Mouse (Mus musculus) bone marrow macrophage, adult 2 months (primary cell): Measurements from ENCODE around the gene Fign. TPM values are rescaled to one million over a fixed set of nuclear protein-coding genes. Genes with fewer than 3 reads are reported as not detected.

Source experiments
- H3K27ac ChIP-seq: 2 replicates; pipeline ENCODE4 v1.5.1; 2012; ENCODE audit warnings: low read depth, low read length; ENCODE audit not compliant: insufficient read depth
- H3K4me1 ChIP-seq: 2 replicates; pipeline ENCODE4 v1.6.1; 2012; ENCODE audit warnings: low read length; ENCODE audit not compliant: control insufficient read depth, insufficient read depth
- H3K4me3 ChIP-seq: 2 replicates; pipeline ENCODE4 v1.5.1; 2012; ENCODE audit warnings: mild to moderate bottlenecking, low read length, moderate library complexity; ENCODE audit not compliant: insufficient read depth
- CTCF ChIP-seq: IDR thresholded peaks from 2 replicates; pipeline ENCODE4 v1.5.1; 2012; ENCODE audit warnings: low read depth, mild to moderate bottlenecking, low read length, moderate library complexity
- POLR2A ChIP-seq: IDR thresholded peaks from 2 replicates; pipeline ENCODE4 v1.6.1; 2012; ENCODE audit warnings: mild to moderate bottlenecking, low read depth, low read length, borderline replicate concordance
- polyA plus RNA-seq: library from polyadenylated mRNA; stranded (reverse); fragments of >200 nt; gene quantifications from 2 replicates; pipeline ENCODE4 v1.2.4, GENCODE M21; 2012; ENCODE audit not compliant: missing spikeins, insufficient read depth, insufficient read length

Fign gene
- polyA plus RNA-seq = 0.11 TPM in 1 of 2 replicates, not detected in the other

- Histone ChIP-seq H3K4me3 (peak within 1 kb of the TSS; percentile 35), H3K27ac (no peak within 1 kb of the TSS), H3K4me1 (no peaks in the 10 kb centered on the region)
- TF ChIP-seq POLR2A (no peak), CTCF (no peak)
These were observed at the start of gene Fign for GRCm38 (mm10) chr2:64097937-64098617. TSS of gene Fign (minus strand) at chr2:64098038.

GRCm38 (mm10) chr2:64133597-64133996 lies 35.8 kb upstream of the Fign start:
- TF ChIP-seq POLR2A (no peak), CTCF (no peak)
- H3K4me1 ChIP-seq = no peaks in the 10 kb centered on the region
- no peak overlapping the region for H3K4me3 ChIP-seq
- no peak overlapping the region for H3K27ac ChIP-seq

- Histone ChIP-seq H3K4me3 (no peak overlapping the region), H3K27ac (no peak overlapping the region), H3K4me1 (no peaks in the 10 kb centered on the region)
- TF ChIP-seq CTCF = no peak
- TF ChIP-seq POLR2A = no peak
These were observed 22.7 kb upstream of the Fign start for GRCm38 (mm10) chr2:64120495-64120894.

GRCm38 (mm10) chr2:64116613-64117012 lies 18.8 kb upstream of the Fign start:
- Histone ChIP-seq H3K27ac (no peak overlapping the region), H3K4me1 (no peaks in the 10 kb centered on the region), H3K4me3 (no peak overlapping the region)
- TF ChIP-seq CTCF (no peak), POLR2A (no peak)

GRCm38 (mm10) chr2:64111133-64111532 lies 13.3 kb upstream of the Fign start:
- H3K4me1 ChIP-seq = no peaks in the 10 kb centered on the region
- TF ChIP-seq CTCF = no peak
- no peak for TF ChIP-seq POLR2A
- no peak overlapping the region for H3K4me3 ChIP-seq
- H3K27ac ChIP-seq = no peak overlapping the region

- H3K4me3 ChIP-seq = no peak overlapping the region
- H3K4me1 ChIP-seq = no peaks in the 10 kb centered on the region
- no peak overlapping the region for H3K27ac ChIP-seq
- TF ChIP-seq POLR2A (no peak), CTCF (no peak)
These were observed 12.0 kb upstream of the Fign start for GRCm38 (mm10) chr2:64109860-64110259.

GRCm38 (mm10) chr2:64108040-64108439 lies 10.2 kb upstream of the Fign start:
- Histone ChIP-seq H3K4me1 (no peaks in the 10 kb centered on the region), H3K27ac (no peak overlapping the region), H3K4me3 (no peak overlapping the region)
- TF ChIP-seq CTCF = no peak
- no peak for TF ChIP-seq POLR2A

- Histone ChIP-seq H3K4me1 (no peaks in the 10 kb centered on the region), H3K4me3 (peak overlapping the region; percentile 35), H3K27ac (no peak overlapping the region)
- TF ChIP-seq CTCF = no peak
- TF ChIP-seq POLR2A = no peak
These were observed 931 bp upstream of the Fign start for GRCm38 (mm10) chr2:64098618-64099320.

GRCm38 (mm10) chr2:64096721-64097411 lies 972 bp downstream of the Fign start:
- no peak overlapping the region for H3K4me3 ChIP-seq
- H3K27ac ChIP-seq = no peak overlapping the region
- no peaks in the 10 kb centered on the region for H3K4me1 ChIP-seq
- TF ChIP-seq CTCF (no peak), POLR2A (no peak)

- no peak overlapping the region for H3K27ac ChIP-seq
- no peaks in the 10 kb centered on the region for H3K4me1 ChIP-seq
- no peak overlapping the region for H3K4me3 ChIP-seq
- TF ChIP-seq POLR2A (no peak), CTCF (no peak)
These were observed 1.7 kb downstream of the Fign start for GRCm38 (mm10) chr2:64096176-64096575.
